Mouse (Mus musculus) kidney, adult 2 months (tissue): ENCODE results near the gene Plcb3. TPM values are rescaled to one million over a fixed set of nuclear protein-coding genes. Genes with fewer than 3 reads are reported as not detected.
A peak's percentile ranks its signal among the peaks of the same experiment; 100 is the strongest.

Experiments used
- DNase-seq: peaks from one replicate; pipeline ENCODE4 v3.0.0; 2021
- H3K27ac ChIP-seq: fragments of 200-500 bp; 2 replicates; pipeline ENCODE4 v1.5.1; 2012; ENCODE audit warnings: low read depth, low read length, control low read depth, inconsistent platforms; ENCODE audit not compliant: insufficient read depth
- H3K27me3 ChIP-seq: fragments of 200-500 bp; replicated peaks from 2 replicates; pipeline ENCODE4 v1.6.1; 2012; ENCODE audit warnings: mild to moderate bottlenecking, moderate library complexity, low read length, inconsistent platforms; ENCODE audit not compliant: control insufficient read depth, insufficient read depth
- H3K36me3 ChIP-seq: fragments of 200-500 bp; 2 replicates; pipeline ENCODE4 v1.6.1; 2012; ENCODE audit warnings: mild to moderate bottlenecking, moderate library complexity, low read length, inconsistent platforms; ENCODE audit not compliant: control insufficient read depth, insufficient read depth
- H3K4me1 ChIP-seq: fragments of 200-500 bp; 2 replicates; pipeline ENCODE4 v1.6.1; 2011; ENCODE audit warnings: low read length; ENCODE audit not compliant: control insufficient read depth, insufficient read depth
- H3K4me3 ChIP-seq: fragments of 200-500 bp; 2 replicates; pipeline ENCODE4 v1.5.1; 2011; ENCODE audit warnings: mild to moderate bottlenecking, low read depth, low read length, control low read depth; ENCODE audit not compliant: insufficient read depth
- CTCF ChIP-seq: fragments of 200-500 bp; conservative IDR thresholded peaks from 2 replicates; pipeline ENCODE4 v1.5.1; 2011; ENCODE audit warnings: low read depth, mild to moderate bottlenecking, control low read depth, low read length, moderate library complexity, mixed read lengths; ENCODE audit not compliant: insufficient read depth, insufficient read length
- POLR2A ChIP-seq: fragments of 200-500 bp; IDR thresholded peaks from one replicate; pipeline ENCODE4 v1.6.1; 2011; ENCODE audit warnings: low read depth, low read length, control low read depth
- WGBS: fragments of 180-500 bp; shearing (Covaris S2); methylation state at CpG from one replicate; pipeline ENCODE4 v1.1.7; 2018; 5-methylcytosine and 5-hydroxymethylcytosine counted together
- polyA plus RNA-seq: library from polyadenylated mRNA; depleted of rRNA; stranded (reverse); fragments of >200 nt; gene quantifications from 2 replicates; pipeline ENCODE4 v1.2.3, GENCODE M21; 2012

Gene Plcb3
- polyA plus RNA-seq, 1 experiment = 40.2 TPM

DNA sequence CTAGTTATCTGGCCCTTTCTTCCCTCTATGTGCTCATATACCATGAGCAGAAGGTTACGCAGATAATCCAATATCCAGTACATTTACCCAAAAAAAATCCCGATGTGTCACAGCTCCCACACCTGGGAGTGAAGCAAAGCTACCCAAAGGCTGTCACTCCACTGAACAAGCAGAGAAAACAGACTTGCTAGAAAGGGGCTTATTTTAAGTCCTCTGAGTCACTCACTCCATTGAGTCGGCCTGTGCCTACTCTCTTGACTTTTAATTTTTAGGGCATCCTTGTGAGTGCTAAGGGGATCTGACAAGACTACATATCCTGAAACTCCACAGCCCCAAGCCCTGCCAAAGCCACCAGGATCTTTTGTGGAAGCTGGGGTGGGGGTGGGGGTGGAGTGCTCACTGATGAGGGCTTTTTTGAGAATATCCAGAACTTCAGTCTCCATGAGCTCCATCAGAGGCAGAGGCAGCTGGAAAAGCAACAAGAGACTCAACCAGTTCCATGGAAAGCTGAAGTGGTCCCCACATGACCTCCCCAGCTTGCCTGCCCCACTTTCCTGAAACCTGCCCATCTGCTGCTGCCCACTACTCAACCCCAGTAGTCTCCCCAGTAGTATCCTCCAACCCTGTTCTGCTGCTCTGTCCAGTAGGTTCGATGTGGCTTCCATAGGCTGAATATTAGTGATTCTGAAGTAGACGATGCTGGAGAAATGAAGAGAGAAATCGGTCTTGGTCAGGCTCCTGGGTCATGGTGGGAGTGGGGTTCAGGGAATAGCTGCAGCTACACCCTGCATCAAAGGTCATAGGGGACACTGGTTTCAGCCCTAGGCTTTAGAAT, 53.2 kb downstream of the Plcb3 start:
- DNase-seq = no peak
- Histone ChIP-seq H3K27me3 (no peaks in the 10 kb centered on the region), H3K27ac (peak overlapping the region; percentile 95; the same call in 1 of the 2 replicates), H3K4me1 (peaks cover 29% of the 10 kb centered on the region; the same call in 1 of the 2 replicates), H3K4me3 (peak overlapping the region; percentile 56), H3K36me3 (no peaks in the 10 kb centered on the region)
- WGBS = 82% methylated on average over 6 of the region's 6 CpGs
- TF ChIP-seq POLR2A (no peak), CTCF (no peak)

DNA sequence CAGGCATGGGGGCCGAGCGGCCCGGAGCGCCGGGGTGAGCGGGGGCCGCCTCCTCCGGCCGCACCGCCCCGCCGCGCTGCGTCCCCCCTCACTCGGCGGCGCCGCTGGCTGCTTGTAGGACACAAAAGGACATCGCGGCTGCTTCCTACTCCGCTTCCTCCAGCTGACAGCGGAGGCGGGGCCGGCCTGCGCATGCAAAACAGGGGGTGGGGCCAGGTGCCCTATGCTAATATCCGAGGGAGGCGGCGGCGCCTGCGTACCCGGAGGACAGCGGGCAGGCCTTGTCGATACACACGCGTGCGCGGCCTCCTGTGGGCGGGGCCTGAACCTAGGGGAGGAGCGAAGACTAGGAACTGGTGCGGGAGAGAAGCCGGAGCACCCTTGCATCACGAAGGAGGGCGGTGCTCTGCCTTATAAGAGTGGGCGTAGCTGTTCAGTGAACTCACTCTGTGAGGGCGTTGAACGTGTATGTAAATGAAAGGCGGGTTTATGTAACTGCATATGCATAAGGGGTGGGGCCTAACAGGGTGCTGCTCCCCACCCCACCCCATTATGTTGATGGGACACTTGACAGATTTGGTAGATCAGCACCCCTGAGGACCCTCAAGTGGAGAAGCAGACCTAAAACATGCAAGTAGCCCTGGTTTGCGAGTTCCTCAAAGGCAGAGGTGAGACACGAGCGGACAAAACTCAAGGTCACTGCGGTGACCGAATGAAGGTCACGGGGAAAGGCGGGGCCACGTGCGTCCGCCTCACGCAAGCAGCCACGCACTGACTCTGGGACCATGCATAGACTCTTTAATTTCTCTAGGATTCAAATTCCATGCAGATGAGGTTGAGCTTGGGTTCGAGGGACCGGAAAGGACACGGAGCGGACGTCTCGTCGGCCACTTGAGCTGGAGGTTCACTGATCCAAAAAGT, 54.4 kb downstream of the Plcb3 start, which contains the start of gene Esrra:
Gene Esrra (minus strand): TSS at position 167 of the 921 bp plus-strand sequence.
- TF ChIP-seq CTCF (no peak), POLR2A (peak; percentile 76)
- Histone ChIP-seq H3K27me3 (no peaks in the 10 kb centered on the region), H3K4me1 (peaks cover 27% of the 10 kb centered on the region; the same call in 1 of the 2 replicates), H3K36me3 (no peaks in the 10 kb centered on the region), H3K4me3 (peak within 1 kb of the TSS; percentile 94), H3K27ac (peak within 1 kb of the TSS; percentile 97)
- DNase-seq = peak; percentile 100
- WGBS = 1% methylated on average over 62 of the region's 66 CpGs

DNA sequence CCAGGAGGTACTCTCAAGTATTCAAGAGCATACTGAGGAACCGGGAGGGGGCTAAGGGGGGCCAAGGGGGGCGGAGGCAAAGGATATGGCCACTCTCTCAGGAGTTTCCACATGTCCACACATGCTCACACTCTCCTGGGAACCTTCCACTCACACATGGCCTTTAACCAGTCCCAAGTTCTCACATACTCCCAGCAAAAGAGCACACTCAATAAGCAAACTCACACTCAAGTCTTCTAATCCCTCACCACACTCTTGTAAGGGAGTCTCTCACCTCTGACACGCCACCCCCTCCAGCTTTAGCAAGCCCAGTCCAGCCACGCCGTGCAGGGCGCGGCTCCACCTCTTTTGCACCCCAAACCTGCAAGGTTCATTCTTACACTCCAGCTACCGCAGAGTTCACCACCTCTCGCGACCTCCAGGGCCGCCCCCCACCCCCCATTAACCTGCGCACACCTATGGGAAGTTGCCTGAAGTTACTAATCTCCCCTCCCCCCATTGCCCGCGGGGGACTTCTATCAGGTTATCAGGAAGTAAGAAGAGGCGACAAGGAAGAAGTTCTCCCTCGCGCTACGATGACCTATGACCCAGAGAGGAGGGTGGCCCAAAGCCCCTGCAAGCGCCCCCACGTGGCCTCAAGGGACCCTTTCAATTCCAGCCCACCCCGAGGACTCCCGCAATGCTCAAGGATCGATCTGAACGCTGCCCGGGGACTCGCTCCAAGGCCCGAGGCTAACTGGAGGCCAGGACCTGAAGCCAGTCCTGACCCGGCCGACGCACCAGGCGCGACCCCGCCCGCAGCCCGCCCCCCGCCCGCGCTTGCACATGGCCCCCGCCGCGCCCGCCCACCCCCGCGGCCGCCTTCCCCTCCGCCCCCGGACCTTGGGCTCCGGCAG, 55.3 kb downstream of the Plcb3 start:
- WGBS = 2% methylated on average over 48 of the region's 48 CpGs
- no peaks in the 10 kb centered on the region for H3K27me3 ChIP-seq
- peak overlapping the region; percentile 94 for H3K4me3 ChIP-seq
- H3K4me1 ChIP-seq = peaks cover 24% of the 10 kb centered on the region; the same call in 1 of the 2 replicates
- peak overlapping the region; percentile 97 for H3K27ac ChIP-seq
- H3K36me3 ChIP-seq = no peaks in the 10 kb centered on the region
- TF ChIP-seq POLR2A = no peak
- TF ChIP-seq CTCF = no peak
- peak; percentile 62 for DNase-seq

DNA sequence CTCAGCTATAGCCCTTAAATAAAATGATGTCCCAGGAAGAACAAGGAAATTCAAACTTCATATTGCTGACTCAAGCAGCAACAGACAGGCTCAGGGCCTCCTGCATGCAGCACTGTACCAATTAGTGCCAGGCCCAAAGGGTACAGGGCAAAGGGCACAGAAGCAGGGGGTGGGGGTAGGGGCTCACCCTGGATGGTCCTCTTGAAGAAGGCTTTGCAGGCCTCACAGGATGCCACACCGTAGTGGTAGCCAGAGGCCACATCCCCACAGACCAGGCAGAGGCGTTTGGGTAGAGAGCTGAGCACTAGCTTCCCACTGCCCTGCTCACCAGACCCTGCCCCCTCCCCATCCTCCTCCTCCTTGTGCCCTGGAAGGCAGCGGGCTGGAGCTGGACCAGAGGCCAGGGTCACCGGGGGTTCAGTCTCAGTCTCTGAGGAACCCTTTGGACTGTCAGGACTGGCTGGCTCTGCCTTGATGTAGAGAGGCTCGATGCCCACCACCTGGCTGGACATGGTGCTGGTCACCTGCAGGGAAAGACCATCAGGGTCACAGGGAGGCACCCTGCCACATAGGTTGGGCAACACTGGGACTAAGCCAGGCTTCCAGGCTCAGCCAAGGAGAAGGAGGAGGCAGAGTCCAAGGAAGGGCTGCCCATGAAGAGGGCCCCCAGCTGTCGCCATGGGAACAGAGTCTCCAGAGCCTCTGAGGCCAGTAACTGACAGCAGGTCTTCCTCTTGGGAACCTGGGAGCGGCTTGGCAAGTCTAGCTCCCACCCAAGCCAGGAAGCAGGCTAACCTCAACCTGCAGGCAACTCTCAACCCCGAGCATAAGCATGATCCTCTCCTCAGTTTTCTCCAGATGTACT, 56.2 kb downstream of the Plcb3 start:
- no peaks in the 10 kb centered on the region for H3K36me3 ChIP-seq
- no peaks in the 10 kb centered on the region for H3K27me3 ChIP-seq
- TF ChIP-seq CTCF (no peak), POLR2A (peak; percentile 4)
- peak overlapping the region; percentile 53 for H3K27ac ChIP-seq
- peak; percentile 90 for DNase-seq
- peaks cover 26% of the 10 kb centered on the region; the same call in 1 of the 2 replicates for H3K4me1 ChIP-seq
- WGBS = 19% methylated on average over 8 of the region's 8 CpGs
- H3K4me3 ChIP-seq = peak overlapping the region; percentile 94

DNA sequence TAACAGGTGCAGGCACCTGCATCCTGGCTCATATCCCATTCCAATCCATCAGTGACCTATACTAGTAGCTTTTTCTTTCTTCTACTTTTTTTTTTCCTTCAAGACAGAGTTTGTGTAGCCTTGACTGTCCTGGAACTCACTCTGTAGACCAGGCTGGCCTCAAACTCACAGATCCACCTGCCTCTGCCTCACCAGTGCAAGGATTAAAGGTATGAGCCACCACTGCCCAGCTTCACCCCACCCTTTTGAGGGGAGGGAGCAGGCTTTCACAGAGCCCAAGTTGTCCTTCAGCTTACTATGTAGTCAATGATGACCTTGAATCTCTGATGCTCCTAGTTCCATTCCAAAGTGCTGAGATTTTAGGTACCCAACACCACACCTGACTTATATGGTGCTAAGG, 56.8 kb downstream of the Plcb3 start:
- no peak for DNase-seq
- TF ChIP-seq CTCF (no peak), POLR2A (no peak)
- H3K4me1 ChIP-seq = peaks cover 21% of the 10 kb centered on the region; the same call in 1 of the 2 replicates
- no peaks in the 10 kb centered on the region for H3K27me3 ChIP-seq
- H3K36me3 ChIP-seq = no peaks in the 10 kb centered on the region
- no peak overlapping the region for H3K4me3 ChIP-seq
- H3K27ac ChIP-seq = peak overlapping the region; percentile 53

DNA sequence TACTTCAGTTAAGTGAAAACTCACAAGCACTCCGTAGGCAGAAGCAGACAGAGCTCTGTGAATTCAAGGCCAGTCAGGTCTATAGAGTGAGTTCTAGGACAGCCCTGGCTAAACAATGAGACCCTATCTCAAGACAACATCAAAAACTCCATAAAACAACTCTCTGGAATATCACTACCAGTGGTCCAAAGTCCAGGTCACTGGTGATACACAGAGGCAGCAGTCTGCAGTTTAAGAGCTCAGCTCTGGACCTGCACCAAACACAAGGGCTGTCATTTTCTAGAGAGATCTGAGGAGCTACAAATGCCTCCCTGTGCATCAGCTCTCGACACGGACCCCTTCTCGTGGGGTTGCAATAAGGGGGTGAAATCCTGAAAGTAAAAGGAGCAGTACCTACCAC, 57.9 kb downstream of the Plcb3 start:
- H3K4me3 ChIP-seq = no peak overlapping the region
- TF ChIP-seq CTCF (no peak), POLR2A (no peak)
- no peaks in the 10 kb centered on the region for H3K36me3 ChIP-seq
- H3K27ac ChIP-seq = no peak overlapping the region
- no peaks in the 10 kb centered on the region for H3K27me3 ChIP-seq
- peaks cover 21% of the 10 kb centered on the region; the same call in 1 of the 2 replicates for H3K4me1 ChIP-seq
- peak; percentile 70 for DNase-seq
- WGBS = 64% methylated on average over 4 of the region's 4 CpGs
